Mouse (Mus musculus): Measurements from ENCODE around the gene Efcc1.

DNA sequence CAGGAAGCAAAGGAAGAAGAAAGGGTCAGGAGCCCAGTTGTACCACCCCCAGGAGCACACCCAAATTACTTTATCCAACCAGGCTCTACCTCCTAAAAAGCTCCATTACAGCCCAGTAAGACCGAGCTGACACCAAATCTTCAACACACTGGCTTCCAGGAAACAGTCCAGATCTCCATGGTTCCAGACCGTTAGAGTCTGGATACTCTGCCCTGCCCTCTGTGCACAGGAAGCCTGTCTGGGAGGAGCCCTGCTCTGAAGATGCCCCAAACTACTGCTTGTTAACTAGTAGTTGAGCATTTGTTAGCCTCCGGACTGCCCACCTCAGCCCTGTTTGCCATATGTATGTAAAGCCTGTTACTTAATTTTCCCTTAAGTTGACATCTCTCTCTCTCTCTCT is 15.4 kb downstream of the Efcc1 start:
- no peak for TF ChIP-seq FLI1 (IDR thresholded peaks at IDR 0.05; ENCODE audit: low read length)
- no peak for TF ChIP-seq GATA1 (IDR thresholded peaks at IDR 0.05; ENCODE audit: borderline replicate concordance, low read length)
